20 mouse cellular contexts compared by ENCODE assay signal in the genomic region with DNA sequence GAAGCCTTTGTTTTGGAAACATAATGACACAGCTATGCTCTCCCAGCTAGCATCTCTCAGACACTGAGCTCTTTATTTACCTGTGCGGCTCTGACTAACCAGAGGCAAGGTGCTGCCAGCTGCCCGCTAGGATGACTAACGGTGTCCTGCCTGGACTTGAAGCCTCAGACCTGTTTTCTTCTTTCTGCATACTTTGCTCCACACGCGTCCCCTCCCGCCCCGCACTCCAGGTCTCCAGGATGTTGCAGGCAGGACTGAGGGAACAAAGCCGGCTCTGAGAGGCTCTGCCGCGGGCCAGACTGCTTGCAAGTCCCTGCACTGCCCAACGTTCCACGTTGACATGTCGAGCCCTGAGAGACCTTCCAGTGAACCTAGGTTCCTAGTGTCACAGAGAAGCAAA.
DNase-seq lines count a peak whose midpoint lies in the region; ATAC-seq and TF ChIP-seq lines count a peak whose summit lies in the region.
"Had no signal": no experiment of that assay in that cellular context is flagged by ENCODE, and none has a peak within 500 bp of the region (broad histone marks: within the 10 kb centered on the region; RNA-seq: fewer than 3 reads in every experiment).

No protein-coding gene starts in this region.

- ATAC-seq in lung, embryonic 14.5 days (ENCODE audit: insufficient read depth) = peak; percentile 38; the same call in 1 of the 2 replicates
- ATAC-seq in limb, embryonic 12.5 days (ENCODE audit: insufficient number of reproducible peaks, insufficient read depth, low FRiP score, low TSS enrichment, low read depth) = no peak; the same call in 1 of the 2 replicates
- no peak for ATAC-seq in megakaryocyte, adult 5-6 weeks (ENCODE audit: poor library complexity, severe bottlenecking)
- ATAC-seq: forebrain, embryonic 15.5 days; intestine, embryonic 16.5 days had no signal

- TF ChIP-seq POLR2A in lung, adult 2 months (IDR thresholded peaks at IDR 0.05; ENCODE audit: borderline replicate concordance, extremely low read depth, low read depth, low read length) = no peak
- TF ChIP-seq POLR2A in thymus, adult 2 months (IDR thresholded peaks at IDR 0.05; ENCODE audit: control insufficient read depth, extremely low read depth, insufficient read depth, low read length, poor library complexity) = no peak

- no peak overlapping the region for H3K27ac ChIP-seq in lung, embryonic 14.5 days (ENCODE audit: low read depth)
- peak overlapping the region; percentile 24; the same call in 1 of the 2 replicates for H3K27ac ChIP-seq in embryonic facial prominence, embryonic 10.5 days (replicated peaks)
- H3K27ac ChIP-seq in limb, embryonic 12.5 days = 0 out of 2 replicates have a peak overlapping the region, but pooled peaks have one; percentile 1
- no peak overlapping the region for H3K27ac ChIP-seq in thymus, adult 2 months (ENCODE audit: control insufficient read depth, insufficient read depth, low read length)
- H3K27ac ChIP-seq: embryonic facial prominence, embryonic 12.5 days; forebrain, embryonic 15.5 days; heart, embryonic 13.5 days; hindbrain, embryonic 10.5 days; lung, embryonic 15.5 days; midbrain, embryonic 10.5 days; neural tube, embryonic 15.5 days had no signal

- no peak overlapping the region for H3K4me2 ChIP-seq in lung, embryonic 14.5 days
- no peak overlapping the region for H3K4me2 ChIP-seq in limb, embryonic 12.5 days
- H3K4me2 ChIP-seq: embryonic facial prominence, embryonic 12.5 days; forebrain, embryonic 15.5 days; heart, embryonic 13.5 days; lung, embryonic 15.5 days; neural tube, embryonic 15.5 days had no signal

- H3K9me3 ChIP-seq in lung, embryonic 14.5 days (ENCODE audit: low read depth, low read length) = no peaks in the 10 kb centered on the region
- no peaks in the 10 kb centered on the region for H3K9me3 ChIP-seq in embryonic facial prominence, embryonic 10.5 days
- H3K9me3 ChIP-seq in limb, embryonic 12.5 days = no peaks in the 10 kb centered on the region
- H3K9me3 ChIP-seq: embryonic facial prominence, embryonic 12.5 days; forebrain, embryonic 15.5 days; heart, embryonic 13.5 days; hindbrain, embryonic 10.5 days; lung, embryonic 15.5 days; midbrain, embryonic 10.5 days; neural tube, embryonic 15.5 days had no signal

- no peak overlapping the region for H3K4me3 ChIP-seq in lung, embryonic 14.5 days (ENCODE audit: low read depth, low read length)
- no peak overlapping the region for H3K4me3 ChIP-seq in lung, adult 2 months (replicated peaks; ENCODE audit: extremely low read depth, low read depth, low read length)
- H3K4me3 ChIP-seq in embryonic facial prominence, embryonic 10.5 days = no peak overlapping the region
- H3K4me3 ChIP-seq in limb, embryonic 12.5 days (replicated peaks) = no peak overlapping the region
- no peak overlapping the region for H3K4me3 ChIP-seq in thymus, adult 2 months (ENCODE audit: control insufficient read depth, insufficient read depth, low read length)
- H3K4me3 ChIP-seq: embryonic facial prominence, embryonic 12.5 days; forebrain, embryonic 15.5 days; heart, embryonic 13.5 days; hindbrain, embryonic 10.5 days; lung, embryonic 15.5 days; midbrain, embryonic 10.5 days; neural tube, embryonic 15.5 days had no signal

- no peak overlapping the region for H3K9ac ChIP-seq in lung, embryonic 14.5 days
- H3K9ac ChIP-seq in limb, embryonic 12.5 days (replicated peaks) = no peak overlapping the region
- H3K9ac ChIP-seq: embryonic facial prominence, embryonic 12.5 days; forebrain, embryonic 15.5 days; heart, embryonic 13.5 days; lung, embryonic 15.5 days; neural tube, embryonic 15.5 days had no signal

- no peaks in the 10 kb centered on the region for H3K4me1 ChIP-seq in lung, embryonic 14.5 days (ENCODE audit: insufficient read depth)
- H3K4me1 ChIP-seq in lung, adult 2 months (ENCODE audit: control insufficient read depth, insufficient read depth, low read length) = no peaks in the 10 kb centered on the region
- 0 out of 2 replicates have a peak, but pooled peaks cover 3% of the 10 kb centered on the region for H3K4me1 ChIP-seq in embryonic facial prominence, embryonic 10.5 days
- no peaks in the 10 kb centered on the region; the same call in 1 of the 2 replicates for H3K4me1 ChIP-seq in limb, embryonic 12.5 days (replicated peaks)
- no peaks in the 10 kb centered on the region for H3K4me1 ChIP-seq in thymus, adult 2 months (replicated peaks; ENCODE audit: control insufficient read depth, insufficient read depth, low read length)
- H3K4me1 ChIP-seq: embryonic facial prominence, embryonic 12.5 days; forebrain, embryonic 15.5 days; heart, embryonic 13.5 days; lung, embryonic 15.5 days; midbrain, embryonic 10.5 days; neural tube, embryonic 15.5 days had no signal

- no peaks in the 10 kb centered on the region for H3K36me3 ChIP-seq in lung, embryonic 14.5 days (ENCODE audit: insufficient read depth)
- H3K36me3 ChIP-seq in embryonic facial prominence, embryonic 10.5 days (replicated peaks) = no peaks in the 10 kb centered on the region
- no peaks in the 10 kb centered on the region for H3K36me3 ChIP-seq in limb, embryonic 12.5 days
- no peaks in the 10 kb centered on the region for H3K36me3 ChIP-seq in thymus, adult 2 months (ENCODE audit: control insufficient read depth, insufficient read depth, low read length)
- H3K36me3 ChIP-seq: embryonic facial prominence, embryonic 12.5 days; forebrain, embryonic 15.5 days; heart, embryonic 13.5 days; hindbrain, embryonic 10.5 days; lung, embryonic 15.5 days; midbrain, embryonic 10.5 days; neural tube, embryonic 15.5 days had no signal

- 50% methylated on average over 13 of the region's 13 CpGs for WGBS in lung, embryonic 14.5 days
- 65% methylated on average over 13 of the region's 13 CpGs for WGBS in lung, adult 2 months
- 43% methylated on average over 13 of the region's 13 CpGs for WGBS in embryonic facial prominence, embryonic 10.5 days
- WGBS in limb, embryonic 12.5 days = 62% methylated on average over 13 of the region's 13 CpGs
- 76% methylated on average over 13 of the region's 13 CpGs for WGBS in thymus, adult 2 months

- no peak for TF ChIP-seq CTCF in lung, embryonic 14.5 days (IDR thresholded peaks at IDR 0.05; ENCODE audit: low read depth)
- TF ChIP-seq CTCF in lung, adult 2 months (IDR thresholded peaks at IDR 0.05; ENCODE audit: insufficient read depth, low read length) = no peak
- TF ChIP-seq CTCF in thymus, adult 2 months (IDR thresholded peaks at IDR 0.05; ENCODE audit: borderline replicate concordance, control insufficient read depth, extremely low read depth, insufficient read depth, low read length, poor library complexity) = no peak

- DNase-seq in lung, embryonic 14.5 days = peak; percentile 3
- no peak for DNase-seq in lung, adult 2 months
- DNase-seq in embryonic facial prominence, embryonic 10.5 days (ENCODE audit: low spot score) = peak; percentile 66
- no peak for DNase-seq in thymus, adult 2 months
- no peak for DNase-seq in retina, postnatal 1 day
- no peak for DNase-seq in cerebellum, postnatal 10 days
- DNase-seq: B cell, adult 2 months; cerebellum, adult 18-20 months; kidney, postnatal 14 days; spleen, adult 18-20 months had no signal

- no peaks in the 10 kb centered on the region for H3K27me3 ChIP-seq in lung, embryonic 14.5 days (ENCODE audit: insufficient read depth, low read length)
- no peaks in the 10 kb centered on the region for H3K27me3 ChIP-seq in embryonic facial prominence, embryonic 10.5 days (replicated peaks; ENCODE audit: low read depth, poor library complexity, severe bottlenecking)
- no peaks in the 10 kb centered on the region for H3K27me3 ChIP-seq in limb, embryonic 12.5 days
- no peaks in the 10 kb centered on the region for H3K27me3 ChIP-seq in thymus, adult 2 months (ENCODE audit: control insufficient read depth, insufficient read depth, low read length)
- H3K27me3 ChIP-seq: embryonic facial prominence, embryonic 12.5 days; forebrain, embryonic 15.5 days; heart, embryonic 13.5 days; lung, embryonic 15.5 days; neural tube, embryonic 15.5 days had no signal

Comparison
In these comparisons a context has a peak if more than half of its experiments do, and no peak if none do; other contexts are left out.
1. DNase-seq: peak in lung, embryonic 14.5 days (single experiment) and embryonic facial prominence, embryonic 10.5 days (single experiment); none in lung, adult 2 months (single experiment), thymus, adult 2 months (single experiment), retina, postnatal 1 day (single experiment) and cerebellum, postnatal 10 days (0 of 2).
2. H3K27ac ChIP-seq: peak in embryonic facial prominence, embryonic 10.5 days (single experiment) and limb, embryonic 12.5 days (single experiment); none in lung, embryonic 14.5 days (single experiment) and thymus, adult 2 months (single experiment).